Mouse (Mus musculus) urinary bladder, adult 2 months (tissue): ENCODE measurements at regions not wholly inside any gene's neighbourhood (a gene's known extent, or its start where the extent isn't known, plus 50 kb on each side); places are given as distances from the start of the nearest gene placed in this dataset.

Source experiments
- DNase-seq: peaks from one replicate; pipeline ENCODE4 v3.0.0; 2022; ENCODE audit warnings: low spot score

GRCm38 (mm10) chr7:115378836-115379235, 635.3 kb downstream of the Insc start:
- no peak for DNase-seq

GRCm38 (mm10) chr7:115379600-115379999, 636.1 kb downstream of the Insc start:
- no peak for DNase-seq

- no peak for DNase-seq
These were observed 637.6 kb downstream of the Insc start for GRCm38 (mm10) chr7:115380989-115381610.

- no peak for DNase-seq
These were observed 639.4 kb downstream of the Insc start for GRCm38 (mm10) chr7:115382876-115383275.

GRCm38 (mm10) chr7:115388874-115389273, 645.4 kb downstream of the Insc start:
- no peak for DNase-seq

GRCm38 (mm10) chr7:115392520-115392919, 646.1 kb downstream of the Sox6 start:
- no peak for DNase-seq

- no peak for DNase-seq
These were observed 640.4 kb downstream of the Sox6 start for GRCm38 (mm10) chr7:115398202-115398601.

GRCm38 (mm10) chr7:115399461-115399860, 639.1 kb downstream of the Sox6 start:
- DNase-seq: no peak

- DNase-seq: no peak
These were observed 630.7 kb downstream of the Sox6 start for GRCm38 (mm10) chr7:115407889-115408288.

- no peak for DNase-seq
These were observed 629.7 kb downstream of the Sox6 start for GRCm38 (mm10) chr7:115408915-115409314.

GRCm38 (mm10) chr7:115410501-115411230, 627.9 kb downstream of the Sox6 start:
- no peak for DNase-seq

GRCm38 (mm10) chr7:115411456-115411855, 627.1 kb downstream of the Sox6 start:
- no peak for DNase-seq

- DNase-seq: no peak
These were observed 623.4 kb downstream of the Sox6 start for GRCm38 (mm10) chr7:115415147-115415561.
